Mouse (Mus musculus): ENCODE measurements around the gene Gtf3c1. TPM values are rescaled to one million over a fixed set of nuclear protein-coding genes. Genes with fewer than 3 reads are reported as not detected.

The Gtf3c1 gene
- polyA plus RNA-seq, 1 experiment from 2014 or later, result 20.2 TPM

GRCm38 (mm10) chr7:125638376-125638775 is 69.2 kb downstream of the Gtf3c1 start:
- H3K27ac ChIP-seq, result no peak overlapping the region
- no peak overlapping the region for H3K9ac ChIP-seq
- WGBS, result 75% methylated on average over 6 of the region's 6 CpGs
- H3K27me3 ChIP-seq (replicated peaks), result no peaks in the 10 kb centered on the region
- no peak for ATAC-seq (ENCODE audit: insufficient read depth, low FRiP score, low read depth)
- H3K36me3 ChIP-seq, result peaks cover 33% of the 10 kb centered on the region
- H3K9me3 ChIP-seq, result no peaks in the 10 kb centered on the region
- no peaks in the 10 kb centered on the region for H3K4me1 ChIP-seq
- H3K4me3 ChIP-seq (replicated peaks), result no peak overlapping the region
- no peak overlapping the region for H3K4me2 ChIP-seq

- Histone ChIP-seq H3K4me1 (no peaks in the 10 kb centered on the region), H3K9ac (no peak overlapping the region), H3K4me2 (no peak overlapping the region), H3K27me3 (replicated peaks) (no peaks in the 10 kb centered on the region), H3K9me3 (no peaks in the 10 kb centered on the region), H3K27ac (no peak overlapping the region), H3K4me3 (replicated peaks) (no peak overlapping the region), H3K36me3 (peaks cover 27% of the 10 kb centered on the region; the same call in 1 of the 2 replicates)
- no peak for ATAC-seq (ENCODE audit: insufficient read depth, low FRiP score, low read depth)
- WGBS, result 81% methylated on average over 8 of the region's 8 CpGs
Observed at GRCm38 (mm10) chr7:125637220-125638140, 70.1 kb downstream of the Gtf3c1 start.

GRCm38 (mm10) chr7:125630989-125631388 is 76.6 kb downstream of the Gtf3c1 start:
- H3K36me3 ChIP-seq, result no peaks in the 10 kb centered on the region
- no peaks in the 10 kb centered on the region for H3K9me3 ChIP-seq
- H3K9ac ChIP-seq, result no peak overlapping the region
- 85% methylated on average over 3 of the region's 3 CpGs for WGBS
- H3K27me3 ChIP-seq (replicated peaks), result no peaks in the 10 kb centered on the region
- no peak overlapping the region for H3K4me3 ChIP-seq (replicated peaks)
- no peak overlapping the region for H3K4me2 ChIP-seq
- H3K4me1 ChIP-seq, result no peaks in the 10 kb centered on the region
- H3K27ac ChIP-seq, result no peak overlapping the region
- no peak for ATAC-seq (ENCODE audit: insufficient read depth, low FRiP score, low read depth)

- 45% methylated on average over 4 of the region's 4 CpGs for WGBS
- no peaks in the 10 kb centered on the region for H3K27me3 ChIP-seq (replicated peaks)
- no peak overlapping the region for H3K4me2 ChIP-seq
- H3K36me3 ChIP-seq, result no peaks in the 10 kb centered on the region
- no peaks in the 10 kb centered on the region for H3K4me1 ChIP-seq
- no peak overlapping the region for H3K9ac ChIP-seq
- H3K27ac ChIP-seq, result no peak overlapping the region
- no peak for ATAC-seq (ENCODE audit: insufficient read depth, low FRiP score, low read depth)
- H3K4me3 ChIP-seq (replicated peaks), result no peak overlapping the region
- H3K9me3 ChIP-seq, result no peaks in the 10 kb centered on the region
Observed at GRCm38 (mm10) chr7:125630317-125630716, 77.3 kb downstream of the Gtf3c1 start.

GRCm38 (mm10) chr7:125625829-125626228 is 81.8 kb downstream of the Gtf3c1 start:
- Histone ChIP-seq H3K27me3 (replicated peaks) (no peaks in the 10 kb centered on the region), H3K4me1 (no peaks in the 10 kb centered on the region), H3K9me3 (no peaks in the 10 kb centered on the region), H3K36me3 (no peaks in the 10 kb centered on the region), H3K27ac (no peak overlapping the region), H3K4me2 (no peak overlapping the region), H3K9ac (no peak overlapping the region), H3K4me3 (replicated peaks) (no peak overlapping the region)
- 52% methylated on average over 7 of the region's 7 CpGs for WGBS
- no peak for ATAC-seq (ENCODE audit: insufficient read depth, low FRiP score, low read depth)

GRCm38 (mm10) chr7:125625219-125625618 is 82.4 kb downstream of the Gtf3c1 start:
- Histone ChIP-seq H3K4me2 (no peak overlapping the region), H3K4me1 (no peaks in the 10 kb centered on the region), H3K27me3 (replicated peaks) (no peaks in the 10 kb centered on the region), H3K4me3 (replicated peaks) (no peak overlapping the region), H3K36me3 (no peaks in the 10 kb centered on the region), H3K9me3 (no peaks in the 10 kb centered on the region), H3K9ac (no peak overlapping the region), H3K27ac (no peak overlapping the region)
- no peak for ATAC-seq (ENCODE audit: insufficient read depth, low FRiP score, low read depth)
- 69% methylated on average over 4 of the region's 4 CpGs for WGBS

DNA sequence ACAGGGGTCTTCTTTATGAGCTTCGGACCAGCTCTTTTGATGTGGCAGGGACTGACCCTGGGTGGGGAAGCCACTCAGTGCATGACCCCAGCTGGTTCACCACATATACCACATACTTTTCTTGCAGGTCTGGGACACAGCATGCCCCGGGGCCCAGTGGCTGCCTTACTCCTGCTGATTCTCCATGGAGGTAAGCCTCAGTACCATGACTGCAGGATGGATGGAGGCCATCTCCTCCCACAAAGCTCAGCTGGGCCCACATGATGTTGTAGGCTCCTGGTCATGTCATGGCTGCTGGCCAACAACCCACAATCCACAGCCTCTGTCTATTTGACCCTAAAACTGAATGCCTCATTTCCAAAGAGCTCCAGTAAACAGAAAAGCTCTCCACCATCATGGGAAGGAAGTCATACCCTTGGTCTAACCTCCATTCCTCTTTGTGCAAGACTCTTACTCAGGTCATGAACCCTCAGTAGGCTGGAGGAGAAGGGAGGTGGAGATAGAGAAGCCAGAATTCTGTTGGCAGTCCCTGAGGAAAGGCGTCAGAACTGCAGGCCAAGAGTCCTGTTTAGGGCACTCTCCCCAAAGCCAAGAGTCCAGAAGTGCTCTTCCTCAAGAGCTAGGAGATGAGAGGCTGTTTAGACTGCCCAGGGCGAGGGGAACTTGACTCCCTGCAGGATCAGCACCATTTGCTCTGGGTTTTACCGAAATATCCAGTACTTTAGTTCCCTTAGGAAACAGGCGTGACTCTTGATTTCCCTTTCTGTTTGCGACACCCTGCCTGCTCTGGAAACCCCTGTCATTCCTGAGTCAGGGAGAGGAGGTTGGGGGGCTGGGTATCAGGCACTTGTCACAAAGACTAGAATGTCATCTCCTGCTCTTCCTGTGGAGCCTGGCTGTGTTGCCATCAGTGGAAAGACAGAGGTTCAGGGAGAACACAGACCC is 84.6 kb downstream of the Gtf3c1 start:
- Histone ChIP-seq H3K4me2 (no peak overlapping the region), H3K36me3 (no peaks in the 10 kb centered on the region), H3K27ac (no peak overlapping the region), H3K9ac (no peak overlapping the region), H3K4me1 (no peaks in the 10 kb centered on the region), H3K4me3 (replicated peaks) (no peak overlapping the region), H3K27me3 (replicated peaks) (no peaks in the 10 kb centered on the region), H3K9me3 (no peaks in the 10 kb centered on the region)
- WGBS, result 66% methylated on average over 7 of the region's 7 CpGs
- ATAC-seq (ENCODE audit: insufficient read depth, low FRiP score, low read depth), result no peak

GRCm38 (mm10) chr7:125620077-125620476 is 87.5 kb downstream of the Gtf3c1 start:
- Histone ChIP-seq H3K4me2 (no peak overlapping the region), H3K27me3 (replicated peaks) (no peaks in the 10 kb centered on the region), H3K36me3 (no peaks in the 10 kb centered on the region), H3K4me3 (replicated peaks) (no peak overlapping the region), H3K4me1 (no peaks in the 10 kb centered on the region), H3K9ac (no peak overlapping the region), H3K9me3 (no peaks in the 10 kb centered on the region), H3K27ac (no peak overlapping the region)
- 62% methylated on average over 4 of the region's 4 CpGs for WGBS
- no peak for ATAC-seq (ENCODE audit: insufficient read depth, low FRiP score, low read depth)

GRCm38 (mm10) chr7:125618016-125618415 is 89.6 kb downstream of the Gtf3c1 start:
- Histone ChIP-seq H3K27ac (no peak overlapping the region), H3K9me3 (no peaks in the 10 kb centered on the region), H3K27me3 (replicated peaks) (no peaks in the 10 kb centered on the region), H3K4me2 (no peak overlapping the region), H3K4me3 (replicated peaks) (no peak overlapping the region), H3K36me3 (no peaks in the 10 kb centered on the region), H3K9ac (no peak overlapping the region), H3K4me1 (no peaks in the 10 kb centered on the region)
- 78% methylated on average over 7 of the region's 7 CpGs for WGBS
- ATAC-seq (ENCODE audit: insufficient read depth, low FRiP score, low read depth), result no peak

DNA sequence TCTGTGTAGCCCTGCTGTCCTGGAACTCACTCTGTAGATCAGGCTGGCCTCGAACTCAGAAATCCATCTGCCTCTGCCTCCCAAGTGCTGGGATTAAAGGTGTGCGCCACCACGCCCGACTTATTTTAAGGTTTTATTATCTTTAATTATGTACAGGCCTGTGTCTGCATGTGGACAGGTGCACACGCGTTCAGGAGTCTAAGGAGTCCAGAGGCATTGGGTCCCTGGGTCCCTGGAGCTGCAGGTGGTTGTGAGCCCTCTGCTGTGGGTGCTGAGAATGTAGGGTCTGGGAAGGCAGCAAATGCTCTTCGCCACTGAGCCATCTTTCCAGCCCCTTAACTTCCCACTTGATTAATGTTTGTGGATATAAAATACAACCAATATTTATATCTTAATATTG is 92.1 kb downstream of the Gtf3c1 start:
- no peaks in the 10 kb centered on the region for H3K4me1 ChIP-seq
- no peak overlapping the region for H3K27ac ChIP-seq
- H3K27me3 ChIP-seq (replicated peaks), result no peaks in the 10 kb centered on the region
- no peak overlapping the region for H3K9ac ChIP-seq
- no peak overlapping the region for H3K4me2 ChIP-seq
- no peak overlapping the region for H3K4me3 ChIP-seq (replicated peaks)
- ATAC-seq (ENCODE audit: insufficient read depth, low FRiP score, low read depth), result no peak
- H3K9me3 ChIP-seq, result no peaks in the 10 kb centered on the region
- WGBS, result 84% methylated on average over 7 of the region's 7 CpGs
- H3K36me3 ChIP-seq, result no peaks in the 10 kb centered on the region

- no peaks in the 10 kb centered on the region for H3K27me3 ChIP-seq (replicated peaks)
Observed at GRCm38 (mm10) chr7:125613579-125613978, 94.0 kb downstream of the Gtf3c1 start.

GRCm38 (mm10) chr7:125608183-125608688 is 99.3 kb downstream of the Gtf3c1 start:
- ATAC-seq (ENCODE audit: insufficient read depth, low FRiP score, low read depth), result no peak
- no peak overlapping the region for H3K4me3 ChIP-seq (replicated peaks)
- no peak overlapping the region for H3K9ac ChIP-seq
- no peak overlapping the region for H3K27ac ChIP-seq
- WGBS, result 83% methylated on average over 4 of the region's 4 CpGs
- H3K4me1 ChIP-seq, result peaks cover 4% of the 10 kb centered on the region; the same call in 1 of the 2 replicates
- no peaks in the 10 kb centered on the region for H3K27me3 ChIP-seq (replicated peaks)
- H3K9me3 ChIP-seq, result no peaks in the 10 kb centered on the region
- no peak overlapping the region for H3K4me2 ChIP-seq
- H3K36me3 ChIP-seq, result no peaks in the 10 kb centered on the region

More at GRCm38 (mm10) chr7:125613579-125613978, 94.0 kb downstream of the Gtf3c1 start:
- Histone ChIP-seq H3K36me3 (no peaks in the 10 kb centered on the region), H3K4me2 (no peak overlapping the region), H3K4me1 (no peaks in the 10 kb centered on the region), H3K4me3 (replicated peaks) (no peak overlapping the region), H3K27ac (no peak overlapping the region), H3K9me3 (no peaks in the 10 kb centered on the region), H3K9ac (no peak overlapping the region)
- WGBS, result 64% methylated on average over 5 of the region's 5 CpGs
- ATAC-seq (ENCODE audit: insufficient read depth, low FRiP score, low read depth), result no peak

Data from stomach, embryonic 15.5 days (tissue).